Mouse (Mus musculus) lung, postnatal 36 days (tissue): ENCODE results near the gene Map3k7cl.

ENCODE experiments used
- DNase-seq: peaks from one replicate; pipeline ENCODE4 v3.0.0; 2022; ENCODE audit warnings: mixed read lengths

Gene Map3k7cl

DNA sequence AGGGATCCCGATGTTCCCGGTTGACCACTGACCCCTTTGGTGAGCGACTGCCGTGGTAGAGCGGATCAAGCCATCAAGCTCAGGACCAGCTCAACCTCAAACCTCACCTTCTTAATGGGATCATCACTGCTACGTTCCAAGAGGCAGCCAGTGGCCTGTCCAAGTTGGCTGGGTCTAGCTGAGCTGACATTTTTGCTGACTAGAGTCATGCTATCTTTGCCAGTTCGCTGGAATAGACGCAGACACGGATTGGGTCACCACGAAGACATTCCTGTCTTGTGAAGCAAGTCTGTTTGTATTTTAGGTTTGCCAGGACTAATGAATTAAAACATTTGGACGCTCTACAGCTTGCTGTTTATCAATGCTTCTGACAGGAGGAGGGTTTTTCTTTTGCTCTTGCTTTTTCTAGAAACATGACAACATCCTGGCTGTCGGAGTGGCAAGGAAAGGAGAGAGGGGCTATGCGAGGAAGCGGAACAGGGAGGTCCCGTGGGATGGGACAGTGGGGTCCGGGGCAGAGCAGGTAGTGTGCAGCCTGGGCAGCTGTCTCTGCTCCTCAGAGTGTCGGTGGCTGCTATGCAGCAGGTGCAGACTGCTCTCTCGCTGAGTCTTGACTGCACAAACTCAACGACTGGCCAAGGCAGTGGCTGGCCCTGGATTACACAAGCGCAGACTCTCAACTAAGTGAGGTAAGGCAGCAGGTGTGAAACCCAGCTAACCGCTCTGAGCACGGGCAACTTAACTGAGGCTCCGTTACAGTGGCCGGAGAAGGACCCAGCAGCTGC lies at the start of gene Map3k7cl:
Gene Map3k7cl, plus strand, starts transcription at position 424 of the 785 bp plus-strand sequence.
- peak; percentile 61 for DNase-seq

- DNase-seq, result no peak
Measured at GRCm38 (mm10) chr16:87511706-87512105, 41.4 kb upstream of the Map3k7cl start.

DNA sequence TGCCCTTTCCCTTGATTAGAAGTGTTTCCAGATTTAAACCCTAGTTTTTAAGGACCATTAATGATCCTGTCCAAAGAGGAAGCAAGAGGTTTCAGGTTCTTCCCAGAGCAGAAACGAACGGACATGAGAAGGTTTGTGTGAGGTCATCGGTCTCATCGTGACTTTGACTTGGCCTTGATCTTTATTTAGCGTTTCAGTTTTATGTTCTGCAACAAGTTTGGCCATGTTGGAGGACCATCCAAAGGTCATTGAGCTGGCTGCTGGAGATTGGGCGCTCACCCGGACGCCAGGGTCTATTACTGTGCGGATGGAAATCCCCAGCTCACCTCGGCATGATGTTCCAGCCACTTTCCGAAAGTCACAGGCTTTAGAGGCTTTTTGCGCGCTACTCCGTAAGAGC lies 40.8 kb upstream of the Map3k7cl start:
- DNase-seq, result no peak

DNA sequence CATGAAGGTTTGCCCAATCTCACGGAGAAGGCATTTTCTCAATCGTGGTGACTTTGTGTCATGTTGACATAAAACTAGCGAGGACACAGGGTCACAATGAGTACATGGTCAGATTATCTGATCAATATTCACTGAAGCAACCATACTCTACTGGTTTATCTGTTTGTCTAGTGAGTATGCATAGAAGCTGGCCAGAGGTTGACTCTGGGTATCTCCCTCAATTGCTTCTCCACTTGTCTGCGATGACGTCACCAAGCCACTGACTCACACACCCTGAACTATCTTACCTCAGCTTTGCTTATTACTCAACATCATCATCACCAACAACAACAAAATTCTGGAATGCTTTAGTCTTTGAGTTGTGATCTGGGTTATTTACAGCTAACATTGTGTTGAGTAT lies 28.9 kb upstream of the Map3k7cl start:
- no peak for DNase-seq

DNA sequence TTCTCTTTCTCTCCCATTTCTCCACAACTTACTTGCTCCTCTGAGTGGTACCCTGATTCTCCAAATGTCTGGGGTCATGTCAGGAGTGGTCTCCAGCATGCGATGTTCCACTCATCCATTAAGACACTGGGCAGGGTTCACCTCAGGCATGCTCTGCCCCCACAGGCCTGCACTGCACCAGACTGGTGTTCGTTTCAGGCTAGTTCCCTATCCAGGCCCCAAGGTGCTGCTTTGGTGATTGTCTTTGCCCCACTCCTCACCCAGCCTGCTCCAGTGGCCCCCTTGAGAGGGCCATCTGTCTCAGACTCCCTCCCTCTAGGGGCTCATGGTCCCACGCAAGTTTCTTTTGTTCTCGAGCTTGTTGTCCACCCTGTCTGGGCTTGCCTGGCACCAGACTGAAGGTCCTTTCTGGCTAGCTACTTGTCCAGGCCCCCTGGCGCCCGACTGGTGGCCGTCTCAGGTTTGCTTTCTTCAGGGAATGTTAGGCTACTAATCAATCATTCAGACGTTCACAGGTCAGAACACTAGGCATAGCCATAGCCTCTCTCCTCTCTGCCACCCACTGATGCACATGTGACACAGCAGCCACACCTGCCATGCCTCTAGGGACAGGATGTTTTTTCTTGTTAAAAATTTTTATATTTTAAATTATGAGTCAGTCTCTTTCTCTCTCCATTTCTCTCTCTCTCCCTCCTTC lies 25.4 kb upstream of the Map3k7cl start:
- DNase-seq, result no peak

DNA sequence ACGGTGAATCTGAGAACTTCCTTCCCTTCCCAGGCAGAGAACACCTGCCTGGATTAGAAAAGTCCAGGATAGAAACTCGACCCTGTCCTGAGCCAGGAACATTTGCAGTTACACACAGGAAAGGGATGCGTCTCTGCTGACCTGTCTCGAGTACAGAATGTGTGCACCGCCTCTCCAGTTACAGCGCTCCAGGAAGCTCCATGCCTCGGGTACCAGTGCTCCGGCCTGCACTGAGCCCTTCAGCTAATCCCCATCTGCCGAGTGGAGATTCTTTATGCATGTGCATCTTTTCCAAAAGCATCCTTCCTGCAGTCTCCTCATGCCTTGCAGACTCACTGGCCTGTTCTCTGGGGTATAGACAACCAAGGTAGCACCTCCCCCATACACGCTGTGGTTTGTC lies 24.4 kb upstream of the Map3k7cl start:
- DNase-seq, result no peak

DNA sequence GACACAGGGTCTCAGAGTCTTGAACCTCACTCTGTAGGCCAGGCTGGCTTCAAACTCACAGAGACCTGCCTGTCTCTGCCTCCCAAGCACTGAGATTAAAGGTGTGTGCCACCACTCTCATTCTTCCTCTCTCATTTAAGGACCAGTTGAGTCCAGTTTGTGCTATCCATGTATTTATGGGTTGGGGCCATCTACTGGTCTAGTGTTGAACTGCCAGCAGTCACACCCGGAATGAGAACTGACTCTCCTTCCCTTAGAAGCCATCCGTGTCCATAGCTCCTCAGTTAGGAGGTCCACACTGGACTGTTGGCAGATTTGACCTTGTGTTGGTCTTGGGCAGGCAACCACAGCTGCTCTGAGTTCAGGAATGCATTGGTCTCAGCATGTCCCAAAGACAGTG lies 4.8 kb upstream of the Map3k7cl start:
- DNase-seq, result peak; percentile 29

DNA sequence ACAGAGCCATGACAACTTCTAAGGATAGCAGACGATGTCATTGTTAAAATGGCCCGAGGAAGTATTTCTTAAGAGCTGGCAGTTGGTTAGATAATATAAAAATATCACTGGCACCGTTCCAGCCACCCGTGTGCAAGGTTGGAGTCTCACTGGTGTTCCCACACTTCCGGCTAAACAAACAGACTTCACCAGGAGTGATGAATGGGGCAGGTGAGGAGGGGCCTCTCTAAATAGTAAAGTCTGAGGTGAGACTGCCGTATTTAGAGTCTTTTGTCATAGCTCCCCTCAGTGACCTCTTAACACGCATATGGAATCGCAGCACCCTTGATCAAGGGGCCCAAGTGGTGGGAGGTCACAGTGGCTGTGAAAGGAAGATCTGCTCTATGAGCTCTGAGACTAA lies 3.2 kb downstream of the Map3k7cl start:
- no peak for DNase-seq

DNA sequence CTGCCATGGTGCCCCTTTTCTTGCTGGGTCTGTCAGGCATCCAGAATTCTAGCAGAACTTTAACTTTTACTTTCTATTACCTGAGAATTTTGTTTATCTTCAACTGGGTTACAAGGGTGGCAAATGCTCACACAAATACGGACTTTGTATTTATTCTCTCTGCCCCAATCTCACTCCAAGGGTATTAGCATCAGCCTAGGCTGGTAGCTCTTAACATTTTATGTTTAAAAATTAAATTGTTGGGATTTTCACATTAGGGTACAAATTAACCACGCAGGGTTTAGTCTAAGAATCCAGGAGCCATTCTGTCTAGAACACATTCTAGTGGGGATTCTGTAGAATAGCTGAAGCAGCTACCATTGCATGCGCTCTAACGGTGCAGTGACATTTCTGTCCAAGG lies 8.4 kb downstream of the Map3k7cl start:
- DNase-seq, result no peak

GRCm38 (mm10) chr16:87563524-87563923 lies 10.4 kb downstream of the Map3k7cl start:
- DNase-seq, result no peak

GRCm38 (mm10) chr16:87564564-87564963 lies 11.4 kb downstream of the Map3k7cl start:
- DNase-seq, result no peak

DNA sequence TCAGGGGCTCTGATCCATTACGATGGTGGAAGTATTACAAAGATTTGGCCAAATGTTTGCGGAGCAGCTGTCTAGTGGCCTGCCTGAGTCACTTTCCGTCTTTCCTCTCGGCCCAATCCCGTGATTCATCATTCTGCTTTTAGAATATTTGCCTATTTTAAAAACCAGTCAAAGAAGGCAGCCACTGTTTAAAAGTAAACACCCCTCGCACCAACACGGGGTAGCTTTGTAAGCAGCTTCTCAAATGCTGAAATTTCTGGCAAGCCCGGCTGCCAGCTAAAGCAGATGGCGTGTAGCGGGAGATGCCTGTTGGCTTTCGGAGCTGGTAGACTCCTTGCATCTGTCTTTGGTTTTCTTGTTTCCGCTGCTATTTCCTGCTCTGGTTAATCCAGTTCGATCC lies 14.4 kb downstream of the Map3k7cl start:
- peak; percentile 31 for DNase-seq

DNA sequence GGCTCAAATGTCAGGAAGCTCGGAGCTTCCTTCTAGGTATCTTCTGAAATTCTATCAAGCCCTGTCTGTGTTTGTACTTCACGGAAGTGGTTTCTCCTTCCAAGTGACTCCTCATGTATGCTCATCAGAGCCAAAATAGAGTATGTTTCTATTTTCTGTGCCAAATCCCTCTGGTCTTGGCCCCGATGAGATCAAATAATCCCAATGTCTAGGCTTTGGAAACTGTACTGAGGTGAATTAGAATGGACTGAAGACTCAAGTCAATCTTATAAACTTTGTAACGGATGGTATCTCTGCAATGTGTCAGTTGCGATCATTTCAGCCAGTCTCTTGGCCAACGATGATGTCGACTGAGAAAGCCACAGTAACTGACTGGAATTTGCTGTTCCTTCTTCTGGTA lies 15.1 kb downstream of the Map3k7cl start:
- DNase-seq, result no peak

- no peak for DNase-seq
Measured at GRCm38 (mm10) chr16:87569576-87570105, 16.5 kb downstream of the Map3k7cl start.

DNA sequence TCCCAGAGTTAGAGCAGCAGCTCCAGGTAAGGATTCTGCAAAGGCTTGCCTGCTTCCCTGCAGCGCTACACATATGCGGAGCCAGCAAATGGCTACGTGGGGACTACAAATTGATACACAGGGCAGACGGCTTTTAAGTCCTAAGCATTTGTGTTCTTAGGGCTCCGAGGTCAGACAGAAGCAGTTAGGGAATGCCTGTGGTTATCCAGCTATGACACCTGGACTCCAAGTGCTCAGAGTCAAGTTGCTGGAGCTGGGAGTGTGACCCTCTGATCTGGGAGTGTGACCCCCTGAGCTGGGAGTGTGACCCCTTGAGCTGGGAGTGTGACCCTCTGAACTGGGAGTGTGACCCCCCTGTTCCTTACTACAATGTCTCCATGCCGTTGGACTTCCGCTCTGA lies 17.2 kb downstream of the Map3k7cl start:
- DNase-seq, result no peak

DNA sequence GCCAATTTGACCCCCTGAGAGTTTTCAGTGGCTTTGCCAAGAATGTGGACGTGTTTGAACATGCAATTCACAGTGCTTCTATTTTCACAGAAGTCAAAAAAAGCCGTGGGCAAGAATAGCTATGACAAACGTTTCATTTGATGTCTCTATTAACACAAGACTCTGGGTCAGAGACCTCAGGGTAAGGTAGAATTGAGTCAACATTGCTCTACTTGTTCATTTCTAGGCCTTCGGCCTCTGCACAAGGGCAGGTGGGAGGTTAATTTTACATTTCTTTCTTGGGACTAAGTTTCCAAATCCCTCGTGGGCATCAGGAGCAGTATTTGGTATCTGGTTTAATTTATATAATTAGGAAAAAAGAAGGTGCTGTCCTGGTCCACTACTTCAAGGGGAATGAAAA lies 20.3 kb downstream of the Map3k7cl start:
- no peak for DNase-seq

DNA sequence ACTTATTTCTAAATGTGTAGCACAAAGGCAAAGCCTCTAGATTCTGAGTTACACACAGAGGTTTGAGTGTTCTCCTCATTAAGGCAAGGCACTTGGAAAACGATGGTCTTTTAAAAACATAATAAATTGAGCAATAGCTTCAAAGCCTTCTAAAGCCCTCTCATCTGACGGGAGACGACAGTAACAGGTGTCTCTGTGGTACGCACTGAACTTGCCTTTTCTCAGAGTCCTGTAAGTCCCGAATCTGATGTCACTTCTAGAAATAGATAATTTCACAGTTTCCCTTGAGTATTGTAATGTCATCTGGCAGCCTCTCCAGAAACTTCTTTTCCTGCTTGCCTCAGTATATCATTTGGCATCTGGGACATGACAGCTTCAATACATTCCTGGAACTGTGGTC lies 21.0 kb downstream of the Map3k7cl start:
- no peak for DNase-seq

DNA sequence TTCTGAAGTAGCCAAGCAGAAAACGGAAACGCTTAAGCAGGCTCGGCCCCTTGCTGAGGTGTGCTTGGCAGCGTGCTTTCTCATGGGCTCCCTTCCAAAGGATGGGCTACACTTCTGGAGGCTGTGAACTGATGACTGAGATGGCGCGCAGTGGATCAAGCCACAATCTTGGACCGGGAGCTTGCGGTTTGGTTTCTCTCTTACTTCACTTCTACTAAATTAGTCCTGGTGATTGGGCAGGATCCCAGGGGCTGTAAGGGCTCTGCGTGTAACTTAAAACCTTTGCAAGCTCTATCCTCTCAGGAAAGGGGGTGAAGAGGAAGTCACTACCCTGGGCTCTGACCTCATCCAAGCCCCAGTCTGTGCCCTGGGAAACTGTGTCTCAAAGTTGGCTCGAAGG lies 22.5 kb downstream of the Map3k7cl start:
- no peak for DNase-seq

GRCm38 (mm10) chr16:87578881-87579280 lies 25.8 kb downstream of the Map3k7cl start:
- no peak for DNase-seq

- DNase-seq, result no peak
Measured at GRCm38 (mm10) chr16:87579462-87579861, 26.3 kb downstream of the Map3k7cl start.

GRCm38 (mm10) chr16:87582776-87583175 lies 29.6 kb downstream of the Map3k7cl start:
- DNase-seq, result no peak

DNA sequence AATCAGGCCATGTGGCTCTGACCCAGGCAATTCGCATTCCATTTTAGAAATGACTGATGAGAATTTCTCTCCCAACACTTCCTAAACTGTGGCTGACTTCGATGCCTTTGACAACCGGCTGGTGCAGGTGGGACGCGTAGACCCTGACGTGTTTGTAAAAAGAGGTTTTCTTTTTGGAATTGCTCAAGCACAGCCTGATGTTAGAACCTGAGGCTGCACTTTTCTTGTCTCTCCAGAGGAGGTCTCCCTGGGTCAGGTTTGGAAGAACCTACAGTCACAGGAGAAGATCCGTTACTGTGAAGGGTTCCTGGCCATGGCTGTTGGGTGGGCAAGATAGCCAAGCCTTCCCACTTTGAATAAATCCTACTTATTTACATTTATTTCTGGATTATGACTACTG lies 31.5 kb downstream of the Map3k7cl start:
- DNase-seq, result no peak

GRCm38 (mm10) chr16:87585548-87586262 lies 32.6 kb downstream of the Map3k7cl start:
- no peak for DNase-seq

DNA sequence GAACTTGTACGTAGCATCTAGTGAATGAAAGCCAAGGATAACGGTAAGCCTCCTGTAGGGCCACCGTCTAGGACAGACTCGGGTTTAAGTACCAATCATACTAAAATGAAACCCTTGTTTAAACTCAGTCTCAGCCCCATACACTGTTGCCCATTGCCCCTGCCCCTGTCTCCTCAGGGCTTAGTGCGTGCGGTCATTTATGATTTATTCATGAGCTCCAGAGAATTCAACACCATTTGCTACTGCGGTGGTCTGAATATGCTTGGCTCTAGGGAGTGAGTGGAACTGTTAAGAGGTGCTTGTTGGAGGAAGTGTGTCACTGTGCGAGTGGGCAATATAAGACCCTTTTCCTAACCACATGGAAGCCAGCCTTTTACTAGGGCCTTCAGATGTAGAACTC lies 34.7 kb downstream of the Map3k7cl start:
- DNase-seq, result no peak
